Mouse (Mus musculus): Measurements from ENCODE around the gene Cyp4f15. TPM values are rescaled to one million over a fixed set of nuclear protein-coding genes. Genes with fewer than 3 reads are reported as not detected.

Gene Cyp4f15
- 3.2 and 4.2 TPM in 2 replicates for polyA plus RNA-seq (2014; fragmentation: Nextera tagmentation; extraction: Ambion mirVana)

DNA sequence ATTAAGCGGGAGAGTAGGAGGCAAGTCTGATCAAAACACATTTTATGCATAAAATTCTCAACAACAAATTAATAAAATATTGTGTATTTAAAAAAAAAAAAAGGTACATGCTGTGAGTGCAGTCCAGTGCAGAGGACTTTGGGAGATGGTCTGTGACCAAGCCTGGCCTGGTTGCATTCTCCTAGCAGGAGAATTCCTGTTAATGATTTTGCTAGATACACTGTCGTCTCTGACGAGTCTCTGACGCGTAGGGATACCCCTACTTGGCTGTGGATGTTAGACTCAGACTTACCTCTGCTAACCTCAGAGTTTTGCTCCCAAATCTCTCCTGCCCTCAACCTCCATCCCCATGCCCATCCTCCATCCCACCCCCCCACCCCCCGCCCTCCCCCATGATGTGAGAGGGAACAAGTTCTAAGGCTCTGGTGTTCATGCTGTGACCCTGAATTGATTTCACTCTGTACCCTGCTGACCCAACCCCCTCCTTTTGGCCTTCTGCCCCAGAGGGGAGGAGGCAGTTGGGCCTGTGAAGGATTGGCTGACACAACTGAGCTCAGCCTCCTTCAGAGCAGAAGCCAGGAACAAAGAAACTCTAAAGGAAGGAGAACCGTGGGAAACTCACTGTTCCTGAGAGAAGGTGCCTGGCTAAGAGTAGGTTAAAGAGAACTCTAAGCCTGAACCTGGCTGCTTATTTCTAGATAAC lies at the start of gene Cyp4f15:
Cyp4f15 (plus strand) TSS at position 580 of the 703 bp plus-strand sequence.
- no peak within 1 kb of the TSS for H3K9ac ChIP-seq (ENCODE audit: low read depth, low read length)
- H3K9me3 ChIP-seq (ENCODE audit: control insufficient read depth, low read length): no peaks in the 10 kb centered on the region
- peak within 1 kb of the TSS; percentile 35 for H3K4me2 ChIP-seq
- ATAC-seq (replicated peaks; ENCODE audit: low FRiP score) (peak; percentile 67), DNase-seq (ENCODE audit: low spot score) (no peak)
- no peaks in the 10 kb centered on the region for H3K4me1 ChIP-seq (replicated peaks; ENCODE audit: control insufficient read depth, insufficient read depth, low read length)
- H3K4me3 ChIP-seq (ENCODE audit: low read depth, low read length): no peak within 1 kb of the TSS
- H3K27me3 ChIP-seq (replicated peaks; ENCODE audit: control insufficient read depth, insufficient read depth, low read length): no peaks in the 10 kb centered on the region
- H3K36me3 ChIP-seq (ENCODE audit: control insufficient read depth, insufficient read depth, low read length): no peaks in the 10 kb centered on the region
- 21% methylated on average over 7 of the region's 7 CpGs for WGBS
- no peak within 1 kb of the TSS for H3K27ac ChIP-seq (ENCODE audit: low read depth, low read length)

DNA sequence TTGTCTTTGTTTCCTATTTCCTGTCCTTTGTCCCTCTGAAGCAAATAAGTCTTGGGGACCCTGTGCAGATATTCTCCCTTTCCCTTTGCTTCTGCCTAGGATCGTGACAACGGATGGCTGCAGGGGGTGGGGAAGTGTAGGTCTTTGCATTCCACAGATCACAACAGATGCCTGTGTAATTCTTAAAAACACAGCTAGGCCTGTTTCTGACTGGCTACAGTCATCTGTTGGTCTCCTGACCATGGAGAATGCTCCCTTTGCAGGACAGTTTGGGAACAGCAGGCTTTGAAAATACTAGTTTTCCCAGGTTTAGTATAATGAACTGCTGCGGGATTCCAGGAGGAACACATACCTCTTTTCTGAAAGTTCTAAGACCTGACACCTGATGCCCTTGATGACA lies 49.1 kb upstream of the Cyp4f15 start:
- Histone ChIP-seq H3K9me3 (ENCODE audit: control insufficient read depth, low read length) (no peaks in the 10 kb centered on the region), H3K27me3 (replicated peaks; ENCODE audit: control insufficient read depth, insufficient read depth, low read length) (no peaks in the 10 kb centered on the region), H3K36me3 (ENCODE audit: control insufficient read depth, insufficient read depth, low read length) (no peaks in the 10 kb centered on the region), H3K4me2 (no peak overlapping the region), H3K9ac (ENCODE audit: low read depth, low read length) (no peak overlapping the region), H3K4me3 (ENCODE audit: low read depth, low read length) (no peak overlapping the region), H3K27ac (ENCODE audit: low read depth, low read length) (no peak overlapping the region), H3K4me1 (replicated peaks; ENCODE audit: control insufficient read depth, insufficient read depth, low read length) (no peaks in the 10 kb centered on the region; the same call in 1 of the 2 replicates)
- WGBS: 63% methylated on average over 3 of the region's 3 CpGs
- no peak for DNase-seq (ENCODE audit: low spot score)
- ATAC-seq (replicated peaks; ENCODE audit: low FRiP score): no peak

DNA sequence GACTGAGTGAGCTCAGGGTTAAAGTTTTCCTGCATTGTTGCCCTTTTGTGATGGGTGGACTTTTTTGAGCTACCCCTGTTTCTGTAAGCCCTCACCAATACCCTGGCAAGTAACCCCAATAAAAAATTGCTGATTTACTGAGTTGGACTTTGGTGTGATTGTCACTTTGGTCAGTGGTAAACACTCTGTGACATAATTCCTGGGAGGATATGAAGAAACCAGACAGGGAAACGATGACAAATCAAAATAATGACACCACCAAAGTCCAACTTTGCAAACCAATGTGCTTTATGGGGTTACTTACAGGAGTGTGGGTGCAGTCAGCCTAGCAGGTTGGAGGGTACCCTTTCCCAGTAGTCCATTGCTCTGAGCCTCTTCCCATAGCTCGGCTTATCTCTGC lies 48.3 kb upstream of the Cyp4f15 start:
- H3K4me3 ChIP-seq (ENCODE audit: low read depth, low read length): no peak overlapping the region
- H3K36me3 ChIP-seq (ENCODE audit: control insufficient read depth, insufficient read depth, low read length): no peaks in the 10 kb centered on the region
- no peaks in the 10 kb centered on the region for H3K9me3 ChIP-seq (ENCODE audit: control insufficient read depth, low read length)
- ATAC-seq (replicated peaks; ENCODE audit: low FRiP score) (no peak), DNase-seq (ENCODE audit: low spot score) (no peak)
- H3K27me3 ChIP-seq (replicated peaks; ENCODE audit: control insufficient read depth, insufficient read depth, low read length): no peaks in the 10 kb centered on the region
- H3K27ac ChIP-seq (ENCODE audit: low read depth, low read length): no peak overlapping the region
- WGBS: 73% methylated on average over 2 of the region's 2 CpGs
- H3K4me1 ChIP-seq (replicated peaks; ENCODE audit: control insufficient read depth, insufficient read depth, low read length): no peaks in the 10 kb centered on the region; the same call in 1 of the 2 replicates
- H3K9ac ChIP-seq (ENCODE audit: low read depth, low read length): no peak overlapping the region
- H3K4me2 ChIP-seq: no peak overlapping the region

DNA sequence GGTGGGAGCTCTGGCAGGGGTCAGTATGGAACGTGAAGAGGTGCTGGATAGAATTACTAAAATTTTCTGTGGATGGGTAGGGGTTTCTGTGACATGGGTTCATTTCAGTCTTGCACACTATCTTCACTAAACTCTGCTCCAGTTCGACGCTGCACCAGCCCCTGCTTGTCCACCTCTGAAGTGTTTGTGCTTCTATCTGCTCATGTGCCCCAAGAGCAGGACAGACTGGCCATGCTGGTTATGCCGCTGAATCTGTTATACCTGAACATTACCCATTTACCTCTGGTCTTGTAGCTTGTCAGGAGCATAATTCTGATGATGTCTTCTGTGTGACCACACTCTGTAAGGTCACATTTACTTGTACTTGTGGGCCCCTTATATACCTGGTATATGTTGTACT lies 38.8 kb upstream of the Cyp4f15 start:
- DNase-seq (ENCODE audit: low spot score) (no peak), ATAC-seq (replicated peaks; ENCODE audit: low FRiP score) (no peak)
- Histone ChIP-seq H3K9ac (ENCODE audit: low read depth, low read length) (no peak overlapping the region), H3K4me3 (ENCODE audit: low read depth, low read length) (no peak overlapping the region), H3K4me2 (no peak overlapping the region), H3K9me3 (ENCODE audit: control insufficient read depth, low read length) (no peaks in the 10 kb centered on the region), H3K36me3 (ENCODE audit: control insufficient read depth, insufficient read depth, low read length) (no peaks in the 10 kb centered on the region), H3K27me3 (replicated peaks; ENCODE audit: control insufficient read depth, insufficient read depth, low read length) (no peaks in the 10 kb centered on the region), H3K4me1 (replicated peaks; ENCODE audit: control insufficient read depth, insufficient read depth, low read length) (no peaks in the 10 kb centered on the region), H3K27ac (ENCODE audit: low read depth, low read length) (no peak overlapping the region)
- WGBS: 82% methylated on average over 4 of the region's 4 CpGs

DNA sequence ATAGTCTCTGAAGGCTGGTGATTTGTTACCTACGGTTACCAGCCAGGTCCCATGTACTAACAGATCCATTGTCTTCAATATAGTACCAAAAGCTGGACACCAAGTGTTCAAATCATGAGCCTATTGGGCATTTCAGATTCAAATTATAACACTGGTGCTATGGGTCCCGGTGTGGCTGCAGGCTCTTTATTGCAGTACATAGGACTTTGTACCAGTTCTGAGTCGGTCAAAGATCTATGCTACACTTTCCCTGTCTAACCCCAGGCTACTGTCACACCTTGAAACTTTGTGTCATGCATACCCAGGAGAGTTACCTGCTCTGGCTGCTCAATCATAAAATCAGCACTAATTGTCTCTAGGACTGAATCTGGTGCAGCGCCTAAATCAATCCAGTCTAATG lies 31.6 kb upstream of the Cyp4f15 start:
- H3K4me2 ChIP-seq: no peak overlapping the region
- H3K27ac ChIP-seq (ENCODE audit: low read depth, low read length): no peak overlapping the region
- H3K36me3 ChIP-seq (ENCODE audit: control insufficient read depth, insufficient read depth, low read length): no peaks in the 10 kb centered on the region
- WGBS: 84% methylated on average over 4 of the region's 4 CpGs
- no peaks in the 10 kb centered on the region for H3K4me1 ChIP-seq (replicated peaks; ENCODE audit: control insufficient read depth, insufficient read depth, low read length)
- no peaks in the 10 kb centered on the region for H3K27me3 ChIP-seq (replicated peaks; ENCODE audit: control insufficient read depth, insufficient read depth, low read length)
- H3K9ac ChIP-seq (ENCODE audit: low read depth, low read length): no peak overlapping the region
- DNase-seq (ENCODE audit: low spot score) (no peak), ATAC-seq (replicated peaks; ENCODE audit: low FRiP score) (no peak)
- H3K4me3 ChIP-seq (ENCODE audit: low read depth, low read length): no peak overlapping the region
- H3K9me3 ChIP-seq (ENCODE audit: control insufficient read depth, low read length): no peaks in the 10 kb centered on the region

DNA sequence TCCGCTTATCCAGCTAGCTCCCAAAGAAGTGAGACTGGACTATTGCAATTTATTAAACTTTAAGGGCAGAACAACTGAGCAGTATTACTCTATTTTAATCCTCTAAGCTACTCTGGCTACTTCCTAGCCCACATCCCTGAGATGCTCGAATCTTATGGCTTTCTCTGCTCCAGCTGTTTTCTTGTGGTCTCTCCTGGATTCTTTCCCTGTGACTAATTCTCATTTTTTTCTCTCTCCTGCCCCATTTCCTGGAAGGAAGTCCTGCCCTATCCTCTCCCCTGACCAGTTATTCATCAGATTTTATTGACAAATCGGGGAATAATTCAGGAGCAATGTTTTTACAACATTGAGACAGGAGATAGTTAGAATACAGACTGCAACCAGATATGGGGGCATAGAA lies 28.4 kb upstream of the Cyp4f15 start:
- ATAC-seq (replicated peaks; ENCODE audit: low FRiP score): no peak
- DNase-seq (ENCODE audit: low spot score): no peak
- 58% methylated on average over 3 of the region's 3 CpGs for WGBS
- Histone ChIP-seq H3K4me1 (replicated peaks; ENCODE audit: control insufficient read depth, insufficient read depth, low read length) (no peaks in the 10 kb centered on the region), H3K4me2 (no peak overlapping the region), H3K9ac (ENCODE audit: low read depth, low read length) (no peak overlapping the region), H3K9me3 (ENCODE audit: control insufficient read depth, low read length) (no peaks in the 10 kb centered on the region; the same call in 1 of the 2 replicates), H3K4me3 (ENCODE audit: low read depth, low read length) (no peak overlapping the region), H3K27ac (ENCODE audit: low read depth, low read length) (no peak overlapping the region), H3K36me3 (ENCODE audit: control insufficient read depth, insufficient read depth, low read length) (no peaks in the 10 kb centered on the region), H3K27me3 (replicated peaks; ENCODE audit: control insufficient read depth, insufficient read depth, low read length) (no peaks in the 10 kb centered on the region)

DNA sequence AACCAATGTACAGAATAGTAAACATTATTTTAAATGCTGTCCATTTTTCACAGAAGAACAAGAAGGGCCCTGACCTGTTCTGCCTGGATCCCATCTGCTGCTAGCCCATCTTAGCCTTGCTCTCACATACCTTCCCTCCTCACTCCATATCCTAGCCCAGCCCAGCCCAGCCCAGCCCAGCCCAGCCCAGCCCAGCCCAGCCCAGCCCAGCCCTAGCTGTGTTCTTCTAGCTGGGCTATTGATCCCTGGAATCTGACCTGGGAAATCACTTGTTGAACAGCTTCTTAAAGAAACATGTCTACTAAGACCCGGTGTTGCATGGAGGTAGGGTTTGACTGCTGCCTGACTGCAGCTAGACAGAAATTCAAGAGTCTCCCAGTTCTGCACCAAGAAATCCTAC lies 27.2 kb upstream of the Cyp4f15 start:
- DNase-seq (ENCODE audit: low spot score) (no peak), ATAC-seq (replicated peaks; ENCODE audit: low FRiP score) (no peak)
- Histone ChIP-seq H3K4me1 (replicated peaks; ENCODE audit: control insufficient read depth, insufficient read depth, low read length) (no peaks in the 10 kb centered on the region), H3K27ac (ENCODE audit: low read depth, low read length) (no peak overlapping the region), H3K9me3 (ENCODE audit: control insufficient read depth, low read length) (no peaks in the 10 kb centered on the region; the same call in 1 of the 2 replicates), H3K4me3 (ENCODE audit: low read depth, low read length) (no peak overlapping the region), H3K36me3 (ENCODE audit: control insufficient read depth, insufficient read depth, low read length) (no peaks in the 10 kb centered on the region), H3K9ac (ENCODE audit: low read depth, low read length) (no peak overlapping the region), H3K4me2 (no peak overlapping the region), H3K27me3 (replicated peaks; ENCODE audit: control insufficient read depth, insufficient read depth, low read length) (no peaks in the 10 kb centered on the region)
- WGBS: 60% methylated on average over 1 of the region's 1 CpGs

DNA sequence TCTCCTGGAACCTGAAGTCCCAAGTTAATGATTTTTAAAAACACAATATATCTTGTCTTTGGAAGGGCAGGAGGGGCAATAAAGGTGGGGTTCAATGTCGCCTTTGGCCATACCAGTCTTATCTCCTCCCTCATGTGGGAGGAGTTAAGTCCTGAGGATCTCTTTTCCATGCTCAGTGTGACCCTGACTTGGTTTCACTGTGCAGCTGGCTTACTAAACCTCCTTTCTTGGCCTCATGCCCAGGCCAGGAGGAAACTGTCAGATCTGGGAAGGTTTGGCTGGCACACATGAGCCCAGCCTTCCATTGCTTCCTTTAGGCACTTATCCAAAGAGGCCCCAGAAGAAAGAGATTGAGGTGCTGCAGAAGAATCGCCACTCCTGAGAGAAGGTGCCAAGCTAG lies 26.7 kb upstream of the Cyp4f15 start, which contains the start of gene Cyp4f40:
Cyp4f40 (plus strand) TSS at position 189 of the 400 bp plus-strand sequence.
- Histone ChIP-seq H3K27me3 (replicated peaks; ENCODE audit: control insufficient read depth, insufficient read depth, low read length) (no peaks in the 10 kb centered on the region), H3K4me3 (ENCODE audit: low read depth, low read length) (no peak within 1 kb of the TSS), H3K9ac (ENCODE audit: low read depth, low read length) (no peak within 1 kb of the TSS), H3K9me3 (ENCODE audit: control insufficient read depth, low read length) (no peaks in the 10 kb centered on the region; the same call in 1 of the 2 replicates), H3K27ac (ENCODE audit: low read depth, low read length) (no peak within 1 kb of the TSS), H3K4me1 (replicated peaks; ENCODE audit: control insufficient read depth, insufficient read depth, low read length) (no peaks in the 10 kb centered on the region), H3K36me3 (ENCODE audit: control insufficient read depth, insufficient read depth, low read length) (no peaks in the 10 kb centered on the region), H3K4me2 (no peak within 1 kb of the TSS)
- DNase-seq (ENCODE audit: low spot score): no peak
- no peak for ATAC-seq (replicated peaks; ENCODE audit: low FRiP score)
- WGBS: 47% methylated on average over 2 of the region's 2 CpGs

DNA sequence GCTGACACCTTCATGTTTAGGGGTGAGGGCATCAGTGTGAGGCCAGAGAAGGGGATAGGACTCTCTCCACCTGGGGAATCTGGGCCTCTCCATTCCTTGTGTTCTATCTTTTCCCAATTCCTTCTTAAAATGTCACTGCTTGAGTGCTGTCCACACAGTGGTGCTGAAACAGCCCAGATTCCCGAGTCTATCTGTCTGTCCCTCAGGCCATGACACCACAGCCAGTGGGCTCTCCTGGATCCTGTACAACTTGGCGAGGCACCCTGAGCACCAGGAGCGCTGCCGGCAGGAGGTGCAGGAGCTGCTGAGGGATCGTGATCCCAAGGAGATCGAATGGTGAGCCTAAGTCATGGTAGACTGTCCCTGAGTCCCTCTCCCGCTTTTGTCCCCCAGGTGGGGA lies 11.5 kb upstream of the Cyp4f15 start:
- no peaks in the 10 kb centered on the region for H3K9me3 ChIP-seq (ENCODE audit: control insufficient read depth, low read length)
- no peaks in the 10 kb centered on the region for H3K4me1 ChIP-seq (replicated peaks; ENCODE audit: control insufficient read depth, insufficient read depth, low read length)
- H3K27ac ChIP-seq (ENCODE audit: low read depth, low read length): no peak overlapping the region
- no peaks in the 10 kb centered on the region for H3K27me3 ChIP-seq (replicated peaks; ENCODE audit: control insufficient read depth, insufficient read depth, low read length)
- no peak overlapping the region for H3K9ac ChIP-seq (ENCODE audit: low read depth, low read length)
- DNase-seq (ENCODE audit: low spot score) (no peak), ATAC-seq (replicated peaks; ENCODE audit: low FRiP score) (no peak)
- H3K36me3 ChIP-seq (ENCODE audit: control insufficient read depth, insufficient read depth, low read length): no peaks in the 10 kb centered on the region
- no peak overlapping the region for H3K4me2 ChIP-seq
- WGBS: 64% methylated on average over 7 of the region's 7 CpGs
- no peak overlapping the region for H3K4me3 ChIP-seq (ENCODE audit: low read depth, low read length)

All from liver, embryonic 11.5 days (tissue).